Mouse (Mus musculus) brain, embryonic 14.5 days (tissue): ENCODE measurements at regions not wholly inside any gene's neighbourhood (a gene's known extent, or its start where the extent isn't known, plus 50 kb on each side); places are given as distances from the start of the nearest gene placed in this dataset.

Source experiments
- DNase-seq: peaks from one replicate; pipeline ENCODE4 v3.0.0-alpha.2; 2011; ENCODE audit warnings: low read depth
- CTCF ChIP-seq: fragments of 200-500 bp; IDR thresholded peaks from 2 replicates; pipeline ENCODE4 v1.5.1; 2012; ENCODE audit warnings: inconsistent platforms, mild to moderate bottlenecking, moderate library complexity, borderline replicate concordance; ENCODE audit not compliant: insufficient read depth, insufficient read length; ENCODE audit errors: extremely low read depth
- POLR2A ChIP-seq: fragments of 200-500 bp; IDR thresholded peaks from 2 replicates; pipeline ENCODE4 v1.6.1; 2012; ENCODE audit warnings: mild to moderate bottlenecking, inconsistent platforms, borderline replicate concordance; ENCODE audit not compliant: poor library complexity, insufficient read depth, insufficient read length, severe bottlenecking; ENCODE audit errors: extremely low read depth

DNA sequence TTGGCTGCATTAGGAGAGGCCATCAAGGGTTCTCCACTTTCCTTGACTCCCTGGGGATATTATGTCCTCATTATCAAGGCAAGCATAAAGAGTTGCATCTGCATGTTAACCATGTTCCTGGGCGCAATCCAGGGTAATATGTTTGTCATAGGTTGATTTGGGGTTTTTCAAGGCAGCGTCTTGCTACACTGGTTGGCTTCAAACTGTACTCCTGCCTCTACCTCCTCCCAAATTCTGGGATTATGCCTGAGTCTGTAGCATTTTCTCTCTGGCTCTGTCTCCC lies 65.1 kb upstream of the Med13l start:
- no peak for TF ChIP-seq CTCF
- no peak for DNase-seq

DNA sequence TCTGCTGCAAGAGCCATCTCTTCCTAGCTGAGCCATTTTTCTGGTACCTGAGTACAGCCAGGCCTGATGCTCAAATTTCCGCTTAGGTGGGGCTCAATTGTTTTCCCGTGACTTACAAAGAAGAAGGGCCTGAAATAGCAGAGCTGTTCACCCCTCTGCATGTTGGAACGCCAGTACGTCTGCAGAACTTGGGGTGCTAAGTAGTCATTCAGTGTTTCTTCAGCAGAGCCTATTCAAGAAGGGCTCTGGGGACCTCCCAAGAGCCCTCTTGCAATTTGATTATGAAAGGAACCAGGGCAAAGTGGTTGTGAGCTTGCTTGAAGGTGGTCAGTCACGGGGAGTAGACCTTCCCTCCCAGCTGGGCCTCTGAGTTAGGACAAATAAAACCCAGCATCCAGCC lies 58.9 kb upstream of the Med13l start:
- no peak for DNase-seq
- no peak for TF ChIP-seq CTCF
- no peak for TF ChIP-seq POLR2A

DNA sequence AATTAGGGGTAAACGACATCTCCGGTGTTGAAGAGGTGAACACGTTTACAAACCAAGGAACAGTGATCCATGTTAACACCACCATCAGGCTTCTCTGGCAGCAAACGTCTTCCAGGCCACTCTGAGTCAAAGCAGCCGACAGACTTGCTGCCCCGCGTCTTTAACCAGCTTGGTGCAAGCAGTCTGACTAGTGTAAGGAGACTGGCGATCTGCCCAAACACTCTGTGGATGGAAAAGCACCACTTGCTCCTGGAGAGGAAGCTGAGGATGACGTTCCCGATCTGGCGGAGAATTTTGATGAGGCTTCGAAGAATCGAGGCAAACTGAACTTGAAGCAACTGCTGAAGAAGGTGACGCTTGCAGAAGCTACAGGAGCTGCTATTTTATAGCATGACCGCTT lies 57.5 kb upstream of the Med13l start:
- peak; percentile 83 for DNase-seq
- TF ChIP-seq CTCF (no peak), POLR2A (no peak)

DNA sequence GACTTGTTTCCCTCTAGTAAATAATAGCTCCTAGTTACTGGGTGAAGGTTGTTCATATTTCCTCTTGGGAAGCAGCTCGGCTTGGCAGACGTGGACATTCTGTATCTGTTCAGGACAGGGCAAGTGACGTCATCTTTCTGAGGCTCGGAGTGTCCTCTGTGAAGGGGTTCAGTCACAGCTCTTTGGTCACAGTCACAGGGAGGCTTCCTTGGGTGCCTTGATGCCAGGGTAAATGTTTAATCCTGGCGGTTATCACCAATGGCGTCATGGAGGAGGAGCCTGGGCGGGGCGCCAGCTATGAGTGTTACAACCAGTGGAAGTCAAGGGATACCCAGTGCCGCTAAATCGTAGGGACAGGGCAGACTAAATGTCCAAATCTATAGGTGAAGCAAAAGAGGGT lies 56.3 kb upstream of the Med13l start:
- no peak for DNase-seq
- TF ChIP-seq CTCF: no peak
- TF ChIP-seq POLR2A: no peak

DNA sequence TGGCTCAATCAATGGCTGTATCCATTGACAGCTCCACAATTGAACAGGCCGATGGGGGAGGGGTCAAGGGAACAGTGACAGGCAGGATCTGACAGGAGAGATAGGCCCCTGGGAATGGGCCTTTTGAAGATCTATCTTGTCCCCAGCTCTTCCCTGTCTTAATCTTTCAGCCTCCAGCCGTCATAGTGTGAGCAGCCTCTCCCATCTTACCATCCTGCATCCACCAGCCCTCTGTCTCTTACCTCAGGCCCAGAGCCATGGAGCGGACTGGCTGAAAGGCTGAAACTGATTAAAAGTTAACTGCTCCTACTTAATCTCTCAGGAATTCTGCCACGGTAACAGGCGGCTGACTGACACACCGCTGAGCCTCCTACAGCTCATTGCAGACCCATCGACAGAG lies 55.6 kb upstream of the Med13l start:
- no peak for DNase-seq
- TF ChIP-seq CTCF (no peak), POLR2A (no peak)

DNA sequence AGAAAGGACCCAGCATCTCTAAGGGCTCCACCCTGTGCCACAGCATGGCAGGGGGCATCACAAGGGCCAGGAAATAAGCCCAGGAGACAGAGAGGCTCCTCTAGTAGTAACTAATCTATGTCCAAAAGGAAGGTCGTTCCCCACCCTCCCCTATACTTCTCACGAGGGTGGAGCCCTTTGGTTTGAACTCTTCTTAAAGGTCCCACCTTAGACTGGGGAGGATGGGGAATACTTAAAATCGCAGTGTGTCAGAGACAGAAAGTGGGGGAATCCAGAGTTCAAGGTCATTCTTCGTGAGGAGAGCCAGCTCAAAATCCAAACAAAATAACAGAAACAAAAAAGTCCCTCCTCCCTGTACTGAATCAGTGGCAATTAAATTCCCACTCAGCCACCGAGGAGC lies 50.6 kb upstream of the Med13l start:
- DNase-seq: no peak
- TF ChIP-seq POLR2A: no peak
